Mouse (Mus musculus): ENCODE measurements at regions not wholly inside any gene's neighbourhood (a gene's known extent, or its start where the extent isn't known, plus 50 kb on each side); places are given as distances from the start of the nearest gene placed in this dataset.

DNA sequence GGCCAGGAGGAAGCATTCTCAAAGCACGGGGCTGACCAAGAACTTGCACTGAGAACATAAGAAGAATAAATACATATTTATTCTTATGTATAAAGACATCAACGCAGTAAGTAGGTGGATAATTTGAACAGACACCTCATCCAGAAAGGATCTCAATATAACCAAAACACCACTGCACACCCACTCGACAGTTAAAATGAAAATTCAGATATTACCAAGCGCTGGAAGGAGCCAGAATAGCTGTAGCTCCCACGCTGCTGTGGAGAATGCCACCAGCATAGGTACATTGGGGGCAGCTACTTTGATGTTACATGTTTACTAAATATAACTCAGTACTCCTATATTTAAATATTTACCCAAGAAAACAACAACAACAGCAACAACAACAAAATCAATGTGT is 280.4 kb upstream of the Eif4g2 start:
- TF ChIP-seq CTCF (IDR thresholded peaks at IDR 0.05; ENCODE audit: low read depth, low read length) (no peak), POLR2AphosphoS5 (IDR thresholded peaks at IDR 0.05; ENCODE audit: insufficient replicate concordance, low read depth, low read length) (no peak), TAL1 (conservative IDR thresholded peaks at IDR 0.05; ENCODE audit: low read depth, low read length) (no peak), GATA1 (IDR thresholded peaks at IDR 0.05; ENCODE audit: borderline replicate concordance, low read length) (no peak), GATA2 (IDR thresholded peaks at IDR 0.05; ENCODE audit: borderline replicate concordance, low read depth, low read length) (no peak)

Data from G1E (cell line).